Mouse (Mus musculus) left cerebral cortex, adult 18-20 months (tissue): Measurements from ENCODE around the gene Ap2b1. TPM values are rescaled to one million over a fixed set of nuclear protein-coding genes. Genes with fewer than 3 reads are reported as not detected.
"Not testable (repeated sequence)": the region's sequence is repeated elsewhere in the genome, so short reads cannot be mapped to it uniquely, and the experiment has no call there.

Experiments
- DNase-seq, 2 experiments: peaks; one replicate each; pipeline ENCODE4 v3.0.0; 2021 to 2022; ENCODE audit warnings: low spot score in 2 of 2, mixed read lengths in 1 of 2
- long read RNA-seq, 2 experiments: library from polyadenylated mRNA; stranded (forward); transcript quantifications; one replicate each; pipeline ENCODE4 v2.0.0; 2021
- total RNA-seq, 2 experiments: library from RNA; stranded (reverse); gene quantifications; 2 replicates each; pipeline ENCODE4 v1.2.3; 2021

Gene Ap2b1
- 100 to 1,000 TPM; 280 to 293 TPM for total RNA-seq
- long read RNA-seq, experiment 1, full-length matches to known transcripts = 8 of 22 reads
- long read RNA-seq, experiment 1, partial matches to known transcripts = 5 of 22 reads
- long read RNA-seq, experiment 1, other reads (novel, unspliced or antisense) = 9 of 22 reads
- long read RNA-seq, experiment 2, full-length matches to known transcripts = 10 of 18 reads
- long read RNA-seq, experiment 2, partial matches to known transcripts = 3 of 18 reads
- long read RNA-seq, experiment 2, other reads (novel, unspliced or antisense) = 5 of 18 reads

DNA sequence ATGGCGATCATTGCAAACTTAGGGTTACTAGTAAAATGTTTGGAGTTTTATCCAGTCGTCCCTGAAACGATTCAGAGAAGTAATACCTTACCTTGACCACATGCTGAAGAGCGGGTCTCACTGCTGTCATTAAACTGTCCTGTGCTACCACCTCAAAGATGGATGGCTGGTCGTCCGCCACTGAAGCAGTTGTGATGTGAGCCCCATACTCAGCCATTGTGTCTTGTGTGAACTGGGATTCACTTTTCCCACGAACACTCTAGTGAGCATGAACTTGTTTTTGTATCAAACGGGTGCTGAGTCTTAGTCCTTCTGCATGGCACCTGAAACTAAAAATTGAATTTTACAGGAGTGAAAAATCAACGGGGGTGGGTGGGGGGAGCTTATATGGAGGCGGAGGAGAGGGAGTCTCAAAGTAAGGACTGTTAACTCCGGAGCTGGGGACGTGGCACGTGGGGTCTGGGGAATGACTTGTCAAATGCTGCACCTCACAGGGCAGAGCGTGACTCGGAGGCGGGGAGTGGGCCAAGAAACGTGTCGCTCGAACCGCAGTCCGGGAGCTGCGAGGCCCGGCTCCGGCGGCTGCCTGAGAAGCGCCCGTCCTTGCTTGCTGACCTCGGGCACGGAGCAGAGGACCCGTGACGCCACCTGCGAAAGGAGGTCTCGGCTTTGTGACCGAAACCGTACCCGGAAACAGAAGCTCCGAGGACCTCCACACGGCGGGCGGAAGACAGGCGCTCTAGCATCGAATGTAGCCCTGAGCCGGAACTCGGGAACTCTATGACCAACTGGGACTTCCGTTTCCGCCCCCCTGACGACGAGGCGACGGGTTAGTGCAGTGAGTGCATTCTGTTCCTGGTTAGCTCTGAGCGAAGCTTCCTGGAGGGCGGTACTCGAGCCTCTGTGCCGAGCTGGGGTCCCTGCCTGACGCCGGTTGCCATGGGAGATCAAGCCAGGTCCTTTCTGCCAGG, at the start of gene Ap2b1:
Gene Ap2b1, plus strand, starts transcription at position 800 of the 971 bp plus-strand sequence.
- DNase-seq = peak; percentile 93 to 94

DNA sequence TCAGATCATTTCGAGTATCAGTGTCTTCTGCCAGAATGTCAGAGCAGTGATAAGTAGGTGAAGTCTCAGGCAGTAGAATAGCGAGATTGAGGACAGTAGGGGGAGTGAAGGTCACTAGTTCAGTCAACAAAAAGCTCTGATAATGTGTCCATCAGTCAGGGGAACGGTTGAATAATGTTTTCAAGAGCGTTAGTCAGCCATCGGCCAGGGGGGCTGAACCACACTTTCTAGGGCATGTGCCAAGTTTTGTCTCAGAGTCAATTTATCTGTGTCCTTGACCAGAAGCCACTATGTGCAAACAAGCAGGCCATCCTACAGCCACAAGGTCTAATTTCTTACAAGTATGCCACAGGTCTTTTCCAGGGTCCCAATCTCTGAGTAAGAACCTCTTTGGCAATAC, 41.6 kb upstream of the Ap2b1 start:
- DNase-seq = not testable (repeated sequence)

DNA sequence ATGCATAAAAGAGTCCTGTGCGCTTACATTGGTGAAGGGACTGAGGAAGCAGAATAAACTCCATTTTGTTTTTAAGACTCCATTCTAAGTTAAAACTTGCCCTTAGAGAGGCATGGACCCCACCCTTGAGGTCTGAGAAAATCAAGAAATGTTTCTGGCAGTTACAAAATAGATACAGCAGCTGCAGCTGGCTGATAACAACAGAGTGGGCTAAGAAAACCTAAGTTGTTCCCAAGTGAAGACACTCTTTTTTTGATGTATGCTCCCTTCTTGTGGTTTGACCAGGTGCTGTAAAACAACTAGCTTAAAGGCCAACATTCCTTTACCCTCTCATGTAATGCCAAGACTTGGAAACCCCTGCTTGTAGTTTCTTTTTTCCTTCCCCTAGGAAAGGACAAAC, 36.2 kb upstream of the Ap2b1 start:
- no peak for DNase-seq

DNA sequence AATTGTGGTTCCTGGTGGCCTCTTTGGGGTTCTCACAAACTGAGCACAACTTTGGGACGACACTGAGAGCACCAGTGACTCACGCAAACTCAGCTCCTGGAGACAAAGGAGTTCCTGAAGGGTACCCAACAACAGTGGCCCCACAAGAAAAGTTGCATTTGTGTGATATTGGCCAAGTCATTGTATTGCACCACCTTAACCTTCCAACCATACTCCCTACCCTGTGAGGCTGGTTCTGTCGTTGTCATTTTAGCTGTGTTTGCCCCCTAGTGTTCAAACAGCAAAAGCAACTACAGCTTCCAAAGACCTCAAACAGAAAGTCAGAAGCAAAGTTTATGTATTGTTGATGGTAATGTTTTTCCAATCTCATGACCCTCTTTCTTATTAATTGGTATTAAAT, 35.7 kb upstream of the Ap2b1 start:
- DNase-seq = no peak

DNA sequence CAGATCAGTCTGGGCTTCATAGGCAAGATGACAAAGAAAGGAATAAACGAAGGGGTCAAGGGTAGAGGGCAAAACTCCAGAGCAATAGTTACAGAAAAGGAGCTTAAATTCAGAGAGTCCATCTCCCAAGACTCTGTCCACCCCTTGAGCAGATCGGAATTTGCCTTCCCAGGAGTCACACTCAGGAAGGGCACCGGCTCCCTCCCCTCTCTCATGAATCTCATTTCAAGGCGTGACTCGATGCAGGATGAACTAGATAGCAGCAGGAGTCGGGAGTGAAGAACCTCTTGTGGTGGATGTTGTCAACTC, 28.0 kb upstream of the Ap2b1 start:
- no peak for DNase-seq

DNA sequence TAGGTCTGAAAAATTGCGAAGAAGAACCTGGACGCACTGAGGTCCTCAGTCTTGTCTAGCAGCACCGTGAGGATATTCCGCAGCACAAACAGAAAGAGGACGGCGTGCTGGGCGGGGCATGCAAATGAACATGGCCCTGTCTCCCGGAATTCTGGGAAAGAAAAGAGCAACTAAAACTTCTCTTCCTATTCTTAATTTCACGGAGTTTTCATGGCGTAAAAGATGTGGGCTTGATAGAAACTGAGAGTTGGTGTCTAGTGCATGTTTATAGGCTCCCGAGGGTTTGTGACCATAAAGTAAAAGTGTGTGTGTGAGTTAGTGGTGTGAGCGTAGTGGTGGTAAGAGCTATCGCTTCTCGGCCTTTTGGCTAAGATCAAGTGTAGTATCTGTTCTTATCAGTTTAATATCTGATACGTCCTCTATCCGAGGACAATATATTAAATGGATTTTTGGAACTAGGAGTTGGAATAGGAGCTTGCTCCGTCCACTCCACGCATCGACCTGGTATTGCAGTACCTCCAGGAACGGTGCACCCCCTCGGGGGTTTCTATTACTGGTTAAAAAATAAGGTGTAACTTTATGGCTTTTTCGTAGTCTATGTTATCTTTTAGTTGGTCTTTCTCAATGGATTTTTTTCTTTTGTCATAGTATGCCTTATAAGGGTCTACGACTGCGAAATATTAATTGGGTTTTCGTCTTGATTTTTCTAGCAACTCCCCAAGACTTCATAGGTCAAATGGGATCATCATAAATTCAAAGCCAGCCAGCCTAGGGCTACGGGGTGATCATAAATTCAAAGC, 27.5 kb upstream of the Ap2b1 start:
- peak; percentile 70 to 73 for DNase-seq

DNA sequence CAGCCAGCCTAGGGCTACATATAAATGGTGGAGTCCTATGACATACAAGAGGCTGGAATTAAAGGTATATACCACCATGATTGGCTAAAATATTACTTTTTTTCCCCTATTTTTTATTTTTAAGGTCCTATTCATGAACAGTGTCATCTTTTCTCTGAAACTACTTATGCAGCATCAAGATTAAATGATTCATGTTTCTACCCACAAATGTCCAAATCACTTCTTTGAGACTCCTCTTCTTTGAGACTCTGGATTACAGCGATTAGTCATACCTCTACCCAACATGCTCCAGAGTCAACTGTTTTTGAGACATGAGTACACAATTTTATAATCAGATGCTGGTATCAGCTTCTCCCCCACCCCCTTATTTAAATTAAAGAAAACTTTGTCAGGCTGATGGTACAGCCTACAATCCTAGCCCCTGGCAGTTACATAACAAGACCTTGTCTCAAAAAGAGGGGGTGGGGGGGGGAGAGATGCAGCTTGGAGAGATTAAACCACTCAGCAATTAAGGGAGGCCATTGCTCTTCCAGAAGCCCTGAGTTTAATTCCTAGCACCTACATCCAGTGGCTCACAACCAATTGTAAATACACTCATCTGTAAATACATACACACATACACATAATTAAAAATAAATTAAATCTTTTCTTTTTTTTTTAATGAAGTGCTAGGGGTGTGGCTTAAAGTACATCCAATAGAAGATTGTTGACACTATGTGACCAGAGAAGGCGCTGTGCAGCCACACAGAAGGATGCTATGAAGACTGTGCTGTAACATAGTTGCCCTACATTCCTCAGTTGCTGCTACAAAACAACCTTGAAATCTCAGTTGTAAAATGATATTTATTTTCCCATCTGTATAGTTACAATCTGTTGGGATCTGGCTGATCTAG, 26.6 kb upstream of the Ap2b1 start:
- DNase-seq = no peak

DNA sequence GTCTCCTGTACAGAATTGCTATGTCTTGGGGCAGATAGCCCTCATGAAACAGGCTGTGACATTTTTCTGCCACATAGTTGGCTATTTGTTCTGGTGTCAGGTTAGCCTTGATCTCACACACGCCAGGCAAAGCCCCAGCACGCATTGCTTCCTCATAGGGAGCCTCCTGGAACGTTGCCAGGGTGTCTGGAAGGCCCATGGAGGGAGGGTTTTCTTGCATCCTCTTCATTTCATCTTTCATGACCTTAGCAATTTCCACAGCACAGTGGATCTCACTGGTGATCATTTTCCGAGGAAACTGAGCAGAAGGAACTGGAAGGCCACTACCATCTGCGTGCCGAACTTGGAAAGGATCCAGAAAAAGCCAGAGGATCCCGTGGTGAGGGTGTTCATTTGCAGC, 22.6 kb upstream of the Ap2b1 start:
- DNase-seq = no peak

DNA sequence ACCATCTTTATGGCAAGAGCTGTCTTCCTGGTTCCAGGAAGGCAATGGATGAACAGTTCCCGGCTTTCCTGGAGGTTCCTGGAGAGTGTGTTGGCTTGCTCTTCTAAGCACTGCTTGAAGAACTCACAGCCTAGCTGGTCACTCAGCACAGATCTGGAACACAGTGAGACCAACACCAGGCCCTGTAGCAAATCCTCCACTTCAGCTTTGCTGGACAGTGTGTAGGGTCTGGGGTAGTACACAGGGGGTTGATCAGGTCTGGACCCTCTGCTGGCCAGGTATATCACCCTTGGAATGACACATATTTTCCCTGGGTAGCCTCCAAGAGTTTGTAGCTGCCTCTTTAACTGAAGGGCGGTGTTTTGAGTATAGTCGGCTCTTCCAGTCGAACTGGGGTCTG, 19.8 kb upstream of the Ap2b1 start:
- no peak for DNase-seq

DNA sequence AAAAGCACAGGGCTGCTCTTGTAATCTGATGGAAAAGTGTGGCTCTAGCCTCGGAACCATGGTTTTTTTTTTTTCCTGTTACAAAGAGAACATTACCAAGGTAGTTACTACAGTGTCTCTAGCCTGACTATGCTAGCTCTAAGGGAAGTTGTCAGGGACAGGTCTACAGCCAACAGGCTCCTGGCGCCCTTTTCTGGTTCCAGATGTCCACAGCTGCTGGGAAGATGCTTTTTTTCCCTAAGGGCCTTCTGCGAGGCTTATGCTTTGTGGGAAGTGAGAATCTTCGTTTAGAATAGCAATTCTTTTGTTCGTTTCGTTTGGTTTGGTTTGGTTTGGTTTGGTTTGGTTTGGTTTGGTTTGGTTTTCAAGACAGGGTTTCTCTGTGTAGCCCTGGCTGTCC, 19.1 kb upstream of the Ap2b1 start:
- no peak for DNase-seq

DNA sequence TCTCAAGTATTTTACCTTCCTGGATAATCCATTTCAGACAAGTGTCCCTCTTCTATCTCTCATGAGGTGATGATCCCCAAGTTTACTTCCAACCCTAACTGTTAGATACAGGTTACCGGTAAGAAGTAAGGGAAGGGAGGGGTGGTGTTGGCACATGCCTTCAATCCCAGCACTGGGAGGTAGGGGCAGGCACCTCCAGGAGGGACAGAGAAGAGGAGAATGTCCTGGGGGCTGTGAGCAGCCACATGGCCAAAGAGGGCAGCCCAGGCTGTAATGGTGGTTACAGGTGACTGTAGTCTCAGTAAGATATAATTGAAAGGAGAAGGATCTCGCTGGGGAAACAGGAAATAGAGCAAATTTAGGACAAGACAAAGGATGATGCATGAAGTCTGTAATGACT, 16.7 kb upstream of the Ap2b1 start:
- DNase-seq = no peak

DNA sequence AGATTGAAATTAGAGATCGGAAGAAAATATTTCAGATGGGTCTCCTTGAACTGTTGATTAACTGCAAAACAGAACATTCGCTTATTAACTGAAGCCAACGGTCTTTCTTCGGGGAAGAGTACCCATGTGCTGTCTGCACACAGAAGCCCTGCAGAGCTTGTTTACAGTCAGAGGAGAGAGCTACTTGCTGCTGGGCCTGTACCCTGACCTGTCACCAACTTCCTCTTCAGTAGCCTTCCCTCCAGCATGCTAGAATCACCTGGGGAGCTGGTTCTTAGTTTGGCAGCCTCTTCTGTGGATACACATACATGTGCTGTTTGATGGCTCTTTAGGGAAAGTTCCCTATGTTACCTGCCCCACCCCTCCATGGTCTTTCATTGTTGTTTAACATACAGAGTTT, 13.2 kb upstream of the Ap2b1 start:
- DNase-seq = no peak

DNA sequence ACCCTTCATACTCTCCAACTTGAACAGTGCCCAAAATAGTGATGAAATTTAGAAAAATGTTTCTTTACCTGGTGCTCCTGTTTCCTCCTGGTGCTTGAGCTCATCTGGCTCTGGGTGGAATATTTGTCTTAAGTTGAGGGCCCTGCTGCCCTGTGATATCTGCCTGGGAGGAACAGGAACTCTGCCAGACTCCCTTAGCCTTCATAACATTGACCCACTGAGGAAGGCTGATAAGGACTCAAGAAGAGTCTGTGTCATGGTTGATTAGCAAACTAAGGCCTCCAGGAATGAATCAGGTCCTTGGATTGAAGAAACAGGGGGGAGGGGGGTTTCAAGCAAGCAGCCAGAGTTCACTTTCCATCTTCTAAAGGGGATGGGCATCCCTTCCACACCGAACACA, 12.3 kb upstream of the Ap2b1 start, which contains the start of gene Slfn14:
Gene Slfn14, minus strand, starts transcription at position 161 of the 400 bp plus-strand sequence.
- no peak for DNase-seq

DNA sequence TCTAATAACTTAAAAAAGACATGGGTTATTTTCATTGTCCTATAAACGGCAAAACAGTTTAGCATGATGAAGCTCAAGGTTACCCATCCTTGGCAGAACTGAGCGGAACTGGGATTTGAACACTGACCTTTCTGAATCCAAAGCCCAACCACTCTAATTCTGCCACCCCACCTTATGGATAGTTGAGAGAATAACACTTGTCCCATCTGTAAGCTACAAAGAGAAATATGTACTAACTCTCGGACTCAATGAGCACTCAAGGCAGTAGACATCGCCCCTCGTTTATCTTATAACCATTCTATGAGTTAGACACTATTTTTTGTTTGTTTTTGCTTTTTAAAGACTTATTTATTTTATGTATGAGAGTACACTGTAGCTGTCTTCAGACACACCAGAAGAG, 9.8 kb upstream of the Ap2b1 start:
- DNase-seq = no peak

DNA sequence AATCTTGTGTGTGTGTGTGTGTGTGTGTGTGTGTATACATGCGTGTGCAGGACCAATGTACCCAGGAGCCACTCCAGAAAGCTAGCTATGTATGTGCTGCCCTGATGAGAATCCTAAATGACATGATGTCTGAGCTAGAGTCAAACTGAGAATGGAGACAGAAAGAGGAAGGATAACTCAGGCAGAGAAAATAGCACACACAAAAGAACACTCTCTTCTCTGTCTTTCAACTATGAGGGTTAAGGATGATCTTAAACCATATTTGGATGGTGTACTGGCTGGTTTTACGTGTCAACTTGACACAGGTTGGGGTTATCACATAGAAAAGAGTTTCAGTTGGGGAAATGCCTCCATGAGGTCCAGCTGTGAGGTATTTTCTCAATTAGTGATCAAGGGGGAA, 9.2 kb upstream of the Ap2b1 start:
- no peak for DNase-seq

DNA sequence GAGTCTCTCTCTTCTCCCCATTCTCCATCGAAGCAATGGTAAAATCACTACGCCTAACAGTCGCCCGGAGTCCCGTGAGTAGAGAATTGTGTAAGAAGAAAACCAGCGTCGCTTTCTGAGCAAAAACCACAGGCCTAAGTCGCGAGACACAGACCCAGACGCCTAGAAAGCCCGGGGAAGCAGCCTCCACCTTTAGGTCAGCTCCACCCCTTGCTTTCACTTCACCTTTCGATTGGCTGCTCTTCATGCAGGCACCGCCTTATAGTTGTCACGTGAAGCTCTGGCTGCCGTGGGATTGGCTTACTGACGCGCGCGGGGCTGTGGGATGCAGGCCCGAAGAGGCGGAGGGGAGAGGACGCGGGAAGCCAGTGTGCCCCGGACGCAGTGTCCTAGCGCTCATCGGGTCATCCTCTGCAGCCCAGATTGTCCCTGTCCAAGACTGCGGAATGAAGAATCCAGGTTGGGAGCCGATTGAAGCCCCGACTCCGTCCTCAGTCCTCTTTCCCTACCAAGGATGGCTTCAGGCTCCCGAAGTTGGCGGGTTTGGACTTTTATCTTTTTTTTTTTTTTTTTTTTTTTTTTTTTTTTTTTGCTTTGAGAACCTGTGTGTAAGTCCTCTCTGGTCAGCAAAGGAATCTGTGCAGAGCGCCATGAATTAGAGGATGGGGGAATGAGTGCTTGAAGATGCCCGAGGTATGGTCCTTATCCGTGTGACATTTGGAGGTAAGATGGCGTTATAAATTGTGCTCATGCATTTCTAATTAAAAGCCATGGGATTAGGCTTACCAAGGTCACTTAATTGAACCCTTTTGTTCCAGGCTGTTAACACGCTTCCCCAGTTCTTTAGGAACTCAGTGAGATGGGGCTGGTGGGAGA, 7.2 kb upstream of the Ap2b1 start:
- DNase-seq = peak; percentile 92 to 95

DNA sequence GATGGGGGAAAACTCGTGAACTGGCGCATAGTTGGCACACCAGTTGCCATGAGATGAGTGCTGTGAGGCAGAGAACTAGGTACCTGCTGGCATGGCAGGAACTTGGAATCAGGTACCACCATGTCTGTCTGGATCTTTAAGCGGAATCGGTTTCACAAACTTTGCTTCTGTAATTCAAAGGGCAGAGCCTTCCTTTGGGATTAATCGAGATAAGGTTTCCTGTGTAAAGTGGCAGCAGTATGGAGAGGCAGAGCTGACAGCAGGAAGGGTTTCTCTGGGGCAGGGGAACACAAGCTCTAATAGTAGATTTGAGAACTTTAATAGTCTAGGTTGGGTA, 6.6 kb upstream of the Ap2b1 start:
- no peak for DNase-seq

DNA sequence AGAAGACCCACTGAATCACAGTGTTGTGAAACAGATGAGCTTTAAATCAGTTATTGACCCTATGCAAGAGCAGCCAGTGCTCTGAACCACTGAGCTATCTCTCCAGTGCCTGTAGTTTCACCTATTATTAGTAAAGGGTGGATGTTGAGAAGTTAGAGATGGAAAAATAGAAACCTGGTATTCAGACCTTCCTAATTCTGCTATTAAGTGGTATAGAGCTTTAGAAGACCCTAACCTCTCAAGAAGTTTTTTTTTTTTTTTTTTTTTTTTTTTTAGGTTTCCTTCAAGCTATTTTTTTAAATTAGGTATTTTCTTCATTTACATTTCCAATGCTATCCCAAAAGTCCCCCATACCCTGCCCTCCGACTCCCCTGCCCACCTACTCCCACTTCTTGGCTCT, 5.6 kb upstream of the Ap2b1 start:
- no peak for DNase-seq

DNA sequence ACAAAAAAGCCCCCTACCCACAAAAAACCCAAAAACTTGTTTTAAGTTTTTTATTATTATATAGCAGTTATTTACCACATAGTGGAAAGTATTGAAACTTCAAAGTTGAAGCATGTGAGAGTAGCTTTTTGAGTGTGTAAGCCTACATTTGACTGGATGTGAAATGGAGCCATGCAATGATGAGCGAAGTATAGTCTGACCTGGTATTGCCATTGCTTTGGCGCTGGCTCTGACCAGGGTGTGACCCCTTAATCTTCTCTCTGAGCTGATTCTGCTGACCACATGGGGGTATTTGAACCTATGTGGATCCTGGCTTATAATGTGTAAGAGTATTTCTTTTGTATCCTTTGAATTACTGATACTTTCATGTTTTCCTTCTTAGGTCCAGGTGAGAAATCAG, 4.7 kb upstream of the Ap2b1 start:
- no peak for DNase-seq

DNA sequence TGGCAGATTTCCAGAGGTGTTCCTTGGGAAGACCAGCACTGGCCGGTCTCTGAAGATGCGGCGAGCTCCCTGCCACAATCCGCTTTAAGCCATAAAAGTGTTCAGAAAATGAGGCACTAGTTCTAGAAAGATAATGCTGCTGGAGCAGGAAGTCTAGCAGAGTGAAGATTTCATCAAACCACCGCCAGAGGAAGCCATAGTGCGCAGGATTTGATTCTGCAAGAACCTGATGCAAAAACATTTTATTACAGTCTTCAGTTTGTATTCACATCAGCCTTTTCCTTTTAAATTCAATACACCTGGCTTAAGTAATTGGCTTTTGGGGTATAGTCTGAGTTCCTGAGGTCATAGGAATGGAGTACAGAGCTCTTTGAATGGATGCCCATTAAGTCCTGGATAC, 1.0 kb upstream of the Ap2b1 start:
- no peak for DNase-seq
